Comparison of ENCODE assay signal across 8 mouse cellular contexts in the genomic region with DNA sequence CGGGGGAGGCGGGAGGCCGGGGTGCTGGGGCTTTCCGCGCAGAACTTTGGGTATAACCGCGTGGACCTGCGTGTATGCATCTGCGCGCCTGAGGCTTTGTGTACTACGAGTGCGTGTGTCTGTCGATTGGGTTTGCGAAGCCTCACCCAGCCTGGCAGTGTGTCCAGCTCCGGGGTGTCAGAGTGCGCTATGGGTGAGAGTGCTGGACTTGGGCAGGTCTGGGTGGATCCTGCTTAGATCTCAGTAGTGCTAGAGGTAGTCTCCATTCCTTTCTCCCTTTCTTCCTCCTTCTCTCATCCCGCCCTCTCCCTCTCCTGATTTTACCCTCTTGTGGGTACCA. TPM values are rescaled to one million over a fixed set of nuclear protein-coding genes. Genes with fewer than 3 reads are reported as not detected.
DNase-seq lines count a peak whose midpoint lies in the region; ATAC-seq and TF ChIP-seq lines count a peak whose summit lies in the region.

No protein-coding gene starts in this region.

- H3K4me1 ChIP-seq in kidney, adult 2 months (ENCODE audit: control insufficient read depth, insufficient read depth, low read length), result no peaks in the 10 kb centered on the region
- H3K4me1 ChIP-seq in forebrain, embryonic 15.5 days, result peaks cover 19% of the 10 kb centered on the region
- peaks cover 6% of the 10 kb centered on the region for H3K4me1 ChIP-seq in liver, embryonic 15.5 days (replicated peaks)
- peaks cover 8% of the 10 kb centered on the region for H3K4me1 ChIP-seq in stomach, embryonic 16.5 days (ENCODE audit: control insufficient read depth, insufficient read depth, low read length)

- no peak for DNase-seq in kidney, adult 2 months
- no peak for DNase-seq in kidney, postnatal 4 days
- peak; percentile 33 for DNase-seq in ZHBTc4 (ENCODE audit: low read depth, low spot score)
- no peak for DNase-seq in layer of hippocampus, adult 8-10 months (ENCODE audit: low spot score in 2 of 2)
- DNase-seq in left cerebral cortex, adult 11 months (ENCODE audit: low spot score), result no peak

- no peak for TF ChIP-seq CTCF in kidney, adult 2 months (conservative IDR thresholded peaks at IDR 0.05; ENCODE audit: insufficient read depth, insufficient read length, low read depth, low read length)

- no peaks in the 10 kb centered on the region for H3K36me3 ChIP-seq in kidney, adult 2 months (ENCODE audit: control insufficient read depth, insufficient read depth, low read length)
- H3K36me3 ChIP-seq in forebrain, embryonic 15.5 days, result 0 out of 2 replicates have a peak, but pooled peaks cover 16% of the 10 kb centered on the region
- H3K36me3 ChIP-seq in liver, embryonic 15.5 days (replicated peaks), result no peaks in the 10 kb centered on the region
- no peaks in the 10 kb centered on the region for H3K36me3 ChIP-seq in stomach, embryonic 16.5 days (ENCODE audit: control insufficient read depth, insufficient read depth, low read length)

- peak overlapping the region; percentile 90 for H3K4me2 ChIP-seq in forebrain, embryonic 15.5 days (replicated peaks)
- peak overlapping the region; percentile 68 for H3K4me2 ChIP-seq in liver, embryonic 15.5 days
- H3K4me2 ChIP-seq in stomach, embryonic 16.5 days (ENCODE audit: low read depth, low read length), result peak overlapping the region; percentile 92

- H3K27ac ChIP-seq in kidney, adult 2 months (ENCODE audit: insufficient read depth, low read depth, low read length), result no peak overlapping the region
- H3K27ac ChIP-seq in forebrain, embryonic 15.5 days (replicated peaks), result peak overlapping the region; percentile 52
- no peak overlapping the region for H3K27ac ChIP-seq in liver, embryonic 15.5 days (replicated peaks)
- no peak overlapping the region for H3K27ac ChIP-seq in stomach, embryonic 16.5 days (ENCODE audit: low read length)

- peak; percentile 72 for ATAC-seq in forebrain, embryonic 15.5 days (replicated peaks)
- ATAC-seq in liver, embryonic 15.5 days (ENCODE audit: insufficient read depth), result no peak
- ATAC-seq in stomach, embryonic 16.5 days (ENCODE audit: insufficient read depth, low FRiP score), result peak; percentile 23; the same call in 1 of the 2 replicates

- H3K27me3 ChIP-seq in kidney, adult 2 months (replicated peaks; ENCODE audit: control insufficient read depth, insufficient read depth, low read length), result no peaks in the 10 kb centered on the region; the same call in 1 of the 2 replicates
- H3K27me3 ChIP-seq in forebrain, embryonic 15.5 days, result no peaks in the 10 kb centered on the region
- H3K27me3 ChIP-seq in liver, embryonic 15.5 days, result peaks cover 76% of the 10 kb centered on the region
- H3K27me3 ChIP-seq in stomach, embryonic 16.5 days (ENCODE audit: control insufficient read depth, insufficient read depth, low read length), result peaks cover 27% of the 10 kb centered on the region

- TF ChIP-seq POLR2A in kidney, adult 2 months (IDR thresholded peaks at IDR 0.05; ENCODE audit: low read depth, low read length), result no peak

- peak overlapping the region; percentile 89 for H3K9ac ChIP-seq in forebrain, embryonic 15.5 days (replicated peaks)
- H3K9ac ChIP-seq in liver, embryonic 15.5 days, result no peak overlapping the region
- H3K9ac ChIP-seq in stomach, embryonic 16.5 days (ENCODE audit: low read length), result peak overlapping the region; percentile 70

- peak overlapping the region; percentile 29; the same call in 1 of the 2 replicates for H3K4me3 ChIP-seq in kidney, adult 2 months (ENCODE audit: insufficient read depth, low read depth, low read length)
- H3K4me3 ChIP-seq in forebrain, embryonic 15.5 days, result peak overlapping the region; percentile 80
- H3K4me3 ChIP-seq in liver, embryonic 15.5 days (replicated peaks), result peak overlapping the region; percentile 47
- peak overlapping the region; percentile 54 for H3K4me3 ChIP-seq in stomach, embryonic 16.5 days (replicated peaks; ENCODE audit: low read length)

- no peaks in the 10 kb centered on the region for H3K9me3 ChIP-seq in forebrain, embryonic 15.5 days
- H3K9me3 ChIP-seq in liver, embryonic 15.5 days (replicated peaks), result no peaks in the 10 kb centered on the region
- H3K9me3 ChIP-seq in stomach, embryonic 16.5 days (replicated peaks; ENCODE audit: control insufficient read depth, low read length), result no peaks in the 10 kb centered on the region

- WGBS in kidney, adult 2 months, result 1% methylated on average over 15 of the region's 17 CpGs
- WGBS in forebrain, embryonic 15.5 days, result 1% methylated on average over 17 of the region's 17 CpGs
- 4% methylated on average over 17 of the region's 17 CpGs for WGBS in liver, embryonic 15.5 days (ENCODE audit: insufficient replicate concordance)
- WGBS in stomach, embryonic 16.5 days, result 2% methylated on average over 17 of the region's 17 CpGs

RNA-seq across cellular contexts. Expression of gene Tmem74b, which starts 1.0 kb away (rescaled TPM):
- 0.35 and 0.45 TPM in 2 replicates for polyA plus RNA-seq in kidney, adult 2 months (2012; rRNA removed)
- polyA plus RNA-seq in forebrain, embryonic 15.5 days (2015; fragmentation: Nextera tagmentation; extraction: Ambion mirVana), result 24.1 and 24.8 TPM in 2 replicates
- polyA plus RNA-seq in liver, embryonic 15.5 days (2015; fragmentation: Nextera tagmentation; extraction: Ambion mirVana), result 0.06 TPM in 1 of 2 replicates, not detected in the other
- polyA plus RNA-seq in stomach, embryonic 16.5 days (2015; fragmentation: Nextera tagmentation; extraction: Ambion mirVana), result 0.85 and 1.3 TPM in 2 replicates
- total RNA-seq in layer of hippocampus, adult 8-10 months (2022), result 1 to 10 TPM; 4.6 to 5.8 (median 5.0) TPM

RNA-seq across cellular contexts. Expression of gene Rad21l, which starts 34.5 kb away (rescaled TPM):
- not detected in 2 replicates for polyA plus RNA-seq in kidney, adult 2 months (2012; rRNA removed)
- polyA plus RNA-seq in forebrain, embryonic 15.5 days (2015; fragmentation: Nextera tagmentation; extraction: Ambion mirVana), result 0.10 TPM in 1 of 2 replicates, not detected in the other
- not detected in 2 replicates for polyA plus RNA-seq in liver, embryonic 15.5 days (2015; fragmentation: Nextera tagmentation; extraction: Ambion mirVana)
- not detected in 2 replicates for polyA plus RNA-seq in stomach, embryonic 16.5 days (2015; fragmentation: Nextera tagmentation; extraction: Ambion mirVana)
- total RNA-seq in layer of hippocampus, adult 8-10 months (2022), result 1 to 10 TPM; 1.8 to 2.5 (median 2.2) TPM

RNA-seq across cellular contexts. Expression of gene Psmf1, which starts 41.2 kb away (rescaled TPM):
- 43.3 and 47.1 TPM in 2 replicates for polyA plus RNA-seq in kidney, adult 2 months (2012; rRNA removed)
- polyA plus RNA-seq in forebrain, embryonic 15.5 days (2015; fragmentation: Nextera tagmentation; extraction: Ambion mirVana), result 51.5 and 55.1 TPM in 2 replicates
- 43.4 and 43.8 TPM in 2 replicates for polyA plus RNA-seq in liver, embryonic 15.5 days (2015; fragmentation: Nextera tagmentation; extraction: Ambion mirVana)
- 41.4 and 42.0 TPM in 2 replicates for polyA plus RNA-seq in stomach, embryonic 16.5 days (2015; fragmentation: Nextera tagmentation; extraction: Ambion mirVana)
- total RNA-seq in layer of hippocampus, adult 8-10 months (2022), result 10 to 100 TPM; 32.6 to 39.1 (median 35.4) TPM

Comparison
In these comparisons a context has a peak if more than half of its experiments do, and no peak if none do; other contexts are left out.
1. H3K4me3 ChIP-seq: peak in every context shown above with its lines; median percentile 80 in forebrain, embryonic 15.5 days; 54 in stomach, embryonic 16.5 days; 47 in liver, embryonic 15.5 days; 29 in kidney, adult 2 months.
2. RNA of gene Tmem74b, which starts 1.0 kb away (polyA plus RNA-seq): 24.1 to 24.8 TPM in forebrain, embryonic 15.5 days; 0.85 to 1.3 TPM in stomach, embryonic 16.5 days, 0.35 to 0.45 TPM in kidney, adult 2 months and 0.06 TPM in liver, embryonic 15.5 days; every median in the first group is over 10 times any median in the second.
3. Peak in every context shown above with its lines, with median percentiles within 50 percentile points of each other: H3K4me2 ChIP-seq.